Mouse (Mus musculus): ENCODE results near the gene Abhd4. TPM values are rescaled to one million over a fixed set of nuclear protein-coding genes. Genes with fewer than 3 reads are reported as not detected.

Gene Abhd4
- polyA plus RNA-seq, 1 experiment from 2014 or later: 118 TPM

DNA sequence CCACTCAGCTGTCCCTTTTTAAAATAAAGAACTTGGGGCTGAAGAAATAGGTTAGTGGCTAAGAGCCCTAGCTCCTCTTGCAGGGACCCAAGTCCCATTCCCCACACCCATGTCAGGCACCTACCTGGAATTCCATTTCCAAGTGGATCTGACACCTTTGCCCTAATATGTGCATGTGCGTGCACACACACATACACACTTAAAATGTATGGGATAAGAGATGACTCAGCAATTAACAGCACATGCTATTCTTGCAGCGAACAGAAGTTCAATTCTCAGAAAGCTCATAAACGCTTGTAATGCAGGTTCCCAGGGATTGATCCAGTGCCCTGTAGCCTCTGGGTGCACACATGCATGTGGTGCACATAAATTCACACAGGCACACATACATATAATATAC lies 15.6 kb downstream of the Abhd4 start:
- H3K4me2 ChIP-seq (ENCODE audit: low read length): no peak overlapping the region
- H3K9ac ChIP-seq (ENCODE audit: low read length): no peak overlapping the region
- H3K4me1 ChIP-seq (ENCODE audit: control insufficient read depth in 2 of 2, insufficient read depth in 2 of 2, low read length in 2 of 2): peaks cover 2 to 4% of the 10 kb centered on the region in 2 experiments; a peak in 3 of 4 replicates
- H3K36me3 ChIP-seq (ENCODE audit: control insufficient read depth, insufficient read depth, low read length): peaks cover 48% of the 10 kb centered on the region
- H3K27me3 ChIP-seq (ENCODE audit: control insufficient read depth, insufficient read depth, low read length): no peaks in the 10 kb centered on the region
- H3K4me3 ChIP-seq (ENCODE audit: control insufficient read depth in 1 of 2, insufficient read depth in 1 of 2, low read depth in 1 of 2, low read length in 2 of 2): no peak overlapping the region
- no peaks in the 10 kb centered on the region for H3K9me3 ChIP-seq (ENCODE audit: control insufficient read depth, low read length)
- no peak overlapping the region for H3K27ac ChIP-seq (replicated peaks in 1 of 2; ENCODE audit: control insufficient read depth in 1 of 2, insufficient read depth in 1 of 2, low read depth in 2 of 2, low read length in 2 of 2)
- 95% methylated on average over 3 of the region's 3 CpGs for WGBS
- ATAC-seq (ENCODE audit: insufficient number of reproducible peaks, insufficient read depth, low FRiP score, low read depth): no peak

DNA sequence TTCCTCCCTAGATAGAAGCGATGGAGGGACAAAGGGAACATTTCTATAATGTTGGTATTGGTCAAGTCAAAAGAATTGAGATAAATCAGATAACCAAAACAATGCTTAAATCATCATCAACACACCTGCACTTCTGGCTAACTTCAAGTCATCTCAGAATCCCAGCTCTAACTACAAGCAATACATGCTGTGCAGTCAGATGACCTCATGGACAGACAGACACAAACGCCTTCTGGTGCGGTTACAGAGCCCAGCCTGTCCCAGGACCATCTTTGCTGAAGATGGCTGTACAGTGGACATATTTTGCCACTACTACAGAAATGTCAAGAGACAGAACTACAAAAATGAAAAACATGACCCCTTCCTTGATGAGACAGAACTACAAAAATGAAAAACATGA lies 16.4 kb downstream of the Abhd4 start:
- peaks cover 0 to 1% of the 10 kb centered on the region in 2 experiments; a peak in 3 of 4 replicates for H3K4me1 ChIP-seq (ENCODE audit: control insufficient read depth in 2 of 2, insufficient read depth in 2 of 2, low read length in 2 of 2)
- no peak overlapping the region for H3K27ac ChIP-seq (replicated peaks in 1 of 2; ENCODE audit: control insufficient read depth in 1 of 2, insufficient read depth in 1 of 2, low read depth in 2 of 2, low read length in 2 of 2)
- H3K27me3 ChIP-seq (ENCODE audit: control insufficient read depth, insufficient read depth, low read length): no peaks in the 10 kb centered on the region
- no peak overlapping the region for H3K9ac ChIP-seq (ENCODE audit: low read length)
- no peak for ATAC-seq (ENCODE audit: insufficient number of reproducible peaks, insufficient read depth, low FRiP score, low read depth)
- H3K4me3 ChIP-seq (ENCODE audit: control insufficient read depth in 1 of 2, insufficient read depth in 1 of 2, low read depth in 1 of 2, low read length in 2 of 2): no peak overlapping the region
- H3K4me2 ChIP-seq (ENCODE audit: low read length): no peak overlapping the region
- peaks cover 42% of the 10 kb centered on the region for H3K36me3 ChIP-seq (ENCODE audit: control insufficient read depth, insufficient read depth, low read length)
- H3K9me3 ChIP-seq (ENCODE audit: control insufficient read depth, low read length): no peaks in the 10 kb centered on the region
- 91% methylated on average over 3 of the region's 3 CpGs for WGBS

DNA sequence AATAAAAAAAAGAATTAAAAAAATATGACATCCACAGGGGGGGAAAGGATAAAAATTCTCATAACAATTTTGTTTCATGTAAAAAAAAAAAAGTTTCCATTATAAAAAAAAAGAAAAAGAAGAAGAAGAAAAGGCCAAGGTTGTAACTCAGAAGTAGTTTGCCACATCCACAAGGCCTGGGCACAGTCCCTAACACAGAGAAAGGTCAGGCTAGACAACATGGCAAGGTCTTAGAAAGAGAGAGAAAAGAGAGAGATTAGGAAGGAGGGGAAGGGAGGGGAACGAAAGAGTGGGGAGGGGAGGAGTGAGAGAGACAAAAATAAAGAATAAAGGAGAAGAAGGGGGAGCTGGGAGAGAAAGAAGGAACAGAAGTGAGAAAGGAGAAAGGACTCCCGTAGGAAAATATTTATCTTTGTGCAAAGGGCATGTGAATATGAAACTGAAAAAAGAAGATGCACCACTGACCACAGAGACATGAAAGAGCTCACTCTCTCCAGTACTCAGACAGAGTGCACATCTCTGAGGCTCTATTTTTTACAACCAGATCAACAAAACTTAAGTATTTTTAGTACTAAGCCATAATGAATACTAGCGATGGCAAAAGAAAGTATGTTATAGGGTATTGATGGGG lies 18.1 kb downstream of the Abhd4 start:
- H3K4me3 ChIP-seq (ENCODE audit: control insufficient read depth in 1 of 2, insufficient read depth in 1 of 2, low read depth in 1 of 2, low read length in 2 of 2): no peak overlapping the region
- H3K36me3 ChIP-seq (ENCODE audit: control insufficient read depth, insufficient read depth, low read length): peaks cover 27% of the 10 kb centered on the region
- no peaks in the 10 kb centered on the region for H3K9me3 ChIP-seq (ENCODE audit: control insufficient read depth, low read length)
- no peaks in the 10 kb centered on the region for H3K4me1 ChIP-seq (ENCODE audit: control insufficient read depth in 2 of 2, insufficient read depth in 2 of 2, low read length in 2 of 2)
- H3K4me2 ChIP-seq (ENCODE audit: low read length): no peak overlapping the region
- H3K9ac ChIP-seq (ENCODE audit: low read length): no peak overlapping the region
- no peaks in the 10 kb centered on the region for H3K27me3 ChIP-seq (ENCODE audit: control insufficient read depth, insufficient read depth, low read length)
- WGBS: 87% methylated on average over 3 of the region's 3 CpGs
- no peak for ATAC-seq (ENCODE audit: insufficient number of reproducible peaks, insufficient read depth, low FRiP score, low read depth)
- H3K27ac ChIP-seq (replicated peaks in 1 of 2; ENCODE audit: control insufficient read depth in 1 of 2, insufficient read depth in 1 of 2, low read depth in 2 of 2, low read length in 2 of 2): no peak overlapping the region

DNA sequence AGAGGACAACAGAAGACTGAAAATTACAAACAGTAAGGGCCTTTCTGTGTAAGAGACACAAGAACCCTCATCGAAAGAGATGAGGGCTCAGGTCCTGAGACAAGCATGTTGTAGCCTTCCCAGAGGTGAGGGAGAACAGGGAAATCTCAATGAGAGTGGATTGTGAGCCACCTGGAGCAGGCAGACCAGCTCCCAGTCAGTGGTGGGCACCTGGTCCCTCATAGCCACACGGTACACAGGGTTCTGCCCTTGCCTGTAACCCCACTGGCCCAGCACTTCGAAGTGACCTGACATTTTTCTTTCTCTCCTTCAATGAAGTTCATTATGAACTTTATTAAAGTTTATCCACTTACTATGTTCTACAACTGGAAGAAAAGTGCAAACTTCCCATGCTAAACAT lies 18.7 kb downstream of the Abhd4 start:
- Histone ChIP-seq H3K4me3 (ENCODE audit: control insufficient read depth in 1 of 2, insufficient read depth in 1 of 2, low read depth in 1 of 2, low read length in 2 of 2) (no peak overlapping the region), H3K9me3 (ENCODE audit: control insufficient read depth, low read length) (no peaks in the 10 kb centered on the region), H3K4me1 (ENCODE audit: control insufficient read depth in 2 of 2, insufficient read depth in 2 of 2, low read length in 2 of 2) (no peaks in the 10 kb centered on the region), H3K27ac (replicated peaks in 1 of 2; ENCODE audit: control insufficient read depth in 1 of 2, insufficient read depth in 1 of 2, low read depth in 2 of 2, low read length in 2 of 2) (no peak overlapping the region), H3K36me3 (ENCODE audit: control insufficient read depth, insufficient read depth, low read length) (peaks cover 21% of the 10 kb centered on the region), H3K9ac (ENCODE audit: low read length) (no peak overlapping the region), H3K27me3 (ENCODE audit: control insufficient read depth, insufficient read depth, low read length) (no peaks in the 10 kb centered on the region), H3K4me2 (ENCODE audit: low read length) (no peak overlapping the region)
- ATAC-seq (ENCODE audit: insufficient number of reproducible peaks, insufficient read depth, low FRiP score, low read depth): no peak
- 95% methylated on average over 3 of the region's 3 CpGs for WGBS

DNA sequence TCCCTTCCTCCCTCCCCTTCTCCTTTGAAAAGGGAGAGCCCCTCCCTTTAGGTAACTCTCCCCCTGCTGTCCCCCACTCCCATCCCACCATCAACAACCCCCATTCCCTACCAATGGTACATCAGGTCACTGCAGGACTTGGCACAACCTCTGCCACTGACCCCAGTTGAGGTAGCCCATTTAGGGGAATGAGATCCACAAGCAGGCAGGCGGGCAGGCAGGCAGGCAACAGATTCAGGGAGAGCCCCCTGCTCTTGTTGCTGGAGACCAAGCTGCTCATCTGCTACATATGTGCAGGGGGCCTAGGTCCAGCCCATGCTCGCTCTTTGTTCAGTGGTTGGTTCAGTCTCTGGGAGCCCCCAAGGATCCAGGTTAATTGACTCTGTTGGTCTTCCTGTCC lies 22.5 kb downstream of the Abhd4 start:
- Histone ChIP-seq H3K36me3 (ENCODE audit: control insufficient read depth, insufficient read depth, low read length) (no peaks in the 10 kb centered on the region), H3K9ac (ENCODE audit: low read length) (no peak overlapping the region), H3K9me3 (ENCODE audit: control insufficient read depth, low read length) (no peaks in the 10 kb centered on the region), H3K4me1 (ENCODE audit: control insufficient read depth in 2 of 2, insufficient read depth in 2 of 2, low read length in 2 of 2) (no peaks in the 10 kb centered on the region), H3K27me3 (ENCODE audit: control insufficient read depth, insufficient read depth, low read length) (no peaks in the 10 kb centered on the region), H3K27ac (replicated peaks in 1 of 2; ENCODE audit: control insufficient read depth in 1 of 2, insufficient read depth in 1 of 2, low read depth in 2 of 2, low read length in 2 of 2) (no peak overlapping the region), H3K4me2 (ENCODE audit: low read length) (no peak overlapping the region), H3K4me3 (ENCODE audit: control insufficient read depth in 1 of 2, insufficient read depth in 1 of 2, low read depth in 1 of 2, low read length in 2 of 2) (no peak overlapping the region)
- 70% methylated on average over 2 of the region's 2 CpGs for WGBS
- no peak for ATAC-seq (ENCODE audit: insufficient number of reproducible peaks, insufficient read depth, low FRiP score, low read depth)

DNA sequence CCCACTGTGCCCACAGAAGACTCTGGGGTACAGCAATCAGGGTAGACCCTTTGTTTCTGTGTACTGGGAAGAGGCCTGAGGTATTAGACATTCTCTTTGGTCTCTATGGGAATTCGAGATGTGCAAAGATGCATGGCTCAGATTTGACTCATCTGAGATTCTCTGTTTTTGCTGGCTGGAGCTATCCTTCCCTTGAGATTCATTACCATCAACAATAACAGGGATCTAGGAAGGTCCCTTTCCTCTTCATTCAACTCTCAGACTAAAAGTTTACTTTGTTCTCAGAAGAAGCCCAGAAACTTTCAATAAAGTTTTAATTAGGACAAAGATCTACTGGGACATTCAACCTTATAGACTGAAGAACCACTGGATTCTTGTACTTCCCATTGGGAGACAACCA lies 30.9 kb downstream of the Abhd4 start, which contains the start of gene Olfr49:
TSS of gene Olfr49 (minus strand) at position 101 of the 400 bp plus-strand sequence.
- Histone ChIP-seq H3K36me3 (ENCODE audit: control insufficient read depth, insufficient read depth, low read length) (no peaks in the 10 kb centered on the region), H3K4me1 (ENCODE audit: control insufficient read depth in 2 of 2, insufficient read depth in 2 of 2, low read length in 2 of 2) (no peaks in the 10 kb centered on the region), H3K4me2 (ENCODE audit: low read length) (no peak within 1 kb of the TSS), H3K4me3 (ENCODE audit: control insufficient read depth in 1 of 2, insufficient read depth in 1 of 2, low read depth in 1 of 2, low read length in 2 of 2) (no peak within 1 kb of the TSS), H3K9me3 (ENCODE audit: control insufficient read depth, low read length) (no peaks in the 10 kb centered on the region), H3K9ac (ENCODE audit: low read length) (no peak within 1 kb of the TSS), H3K27ac (replicated peaks in 1 of 2; ENCODE audit: control insufficient read depth in 1 of 2, insufficient read depth in 1 of 2, low read depth in 2 of 2, low read length in 2 of 2) (no peak within 1 kb of the TSS), H3K27me3 (ENCODE audit: control insufficient read depth, insufficient read depth, low read length) (no peaks in the 10 kb centered on the region; the same call in 1 of the 2 replicates)
- ATAC-seq (ENCODE audit: insufficient number of reproducible peaks, insufficient read depth, low FRiP score, low read depth): no peak
- WGBS: 60% methylated on average over 1 of the region's 1 CpGs

DNA sequence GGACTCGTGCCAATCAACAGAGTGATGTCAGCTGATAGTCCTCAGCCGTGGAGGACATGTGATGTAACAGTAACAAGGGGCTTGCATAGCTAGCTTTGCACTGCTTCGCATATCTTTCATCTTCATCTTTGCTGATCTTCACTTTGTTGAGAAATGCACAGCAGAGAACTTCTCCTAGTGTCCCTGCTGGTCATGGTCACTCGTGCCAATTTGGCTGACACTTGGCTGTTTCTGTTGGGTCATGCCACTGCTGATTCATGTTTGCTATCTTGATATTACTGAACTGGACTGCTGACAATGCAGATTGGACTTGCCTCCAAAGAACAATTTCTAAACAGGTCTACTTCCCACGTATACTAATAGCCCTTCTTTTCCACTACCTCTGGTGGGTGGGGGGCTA lies 46.1 kb downstream of the Abhd4 start:
- H3K27ac ChIP-seq (replicated peaks in 1 of 2; ENCODE audit: control insufficient read depth in 1 of 2, insufficient read depth in 1 of 2, low read depth in 2 of 2, low read length in 2 of 2): no peak overlapping the region
- no peaks in the 10 kb centered on the region for H3K4me1 ChIP-seq (ENCODE audit: control insufficient read depth in 2 of 2, insufficient read depth in 2 of 2, low read length in 2 of 2)
- no peak overlapping the region for H3K4me2 ChIP-seq (ENCODE audit: low read length)
- H3K27me3 ChIP-seq (ENCODE audit: control insufficient read depth, insufficient read depth, low read length): no peaks in the 10 kb centered on the region
- WGBS: 74% methylated on average over 5 of the region's 5 CpGs
- peaks cover 3% of the 10 kb centered on the region; the same call in 1 of the 2 replicates for H3K9me3 ChIP-seq (ENCODE audit: control insufficient read depth, low read length)
- H3K36me3 ChIP-seq (ENCODE audit: control insufficient read depth, insufficient read depth, low read length): no peaks in the 10 kb centered on the region
- H3K9ac ChIP-seq (ENCODE audit: low read length): no peak overlapping the region
- H3K4me3 ChIP-seq (ENCODE audit: control insufficient read depth in 1 of 2, insufficient read depth in 1 of 2, low read depth in 1 of 2, low read length in 2 of 2): no peak overlapping the region
- no peak for ATAC-seq (ENCODE audit: insufficient number of reproducible peaks, insufficient read depth, low FRiP score, low read depth)

DNA sequence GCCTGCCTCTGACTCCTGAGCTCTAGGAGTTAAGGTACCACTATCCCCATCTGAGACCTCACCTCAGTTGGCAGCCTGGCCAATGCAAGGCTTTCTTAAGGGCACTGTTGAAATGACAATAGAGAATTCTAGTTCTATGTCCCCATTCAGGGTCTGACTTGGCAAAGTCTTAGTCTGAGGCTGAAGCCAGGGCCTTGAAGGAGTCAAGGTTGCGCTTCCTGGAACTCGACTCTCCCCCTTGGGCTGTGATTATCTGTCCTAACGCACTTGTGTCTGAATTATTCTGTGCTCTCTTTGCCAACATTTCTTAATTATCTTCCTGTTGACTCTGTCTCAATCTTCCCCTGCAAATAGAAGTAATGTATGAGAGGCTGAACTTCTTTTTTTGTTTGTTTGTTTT lies 46.7 kb downstream of the Abhd4 start:
- Histone ChIP-seq H3K4me3 (ENCODE audit: control insufficient read depth in 1 of 2, insufficient read depth in 1 of 2, low read depth in 1 of 2, low read length in 2 of 2) (no peak overlapping the region), H3K9ac (ENCODE audit: low read length) (no peak overlapping the region), H3K9me3 (ENCODE audit: control insufficient read depth, low read length) (peaks cover 3% of the 10 kb centered on the region; the same call in 1 of the 2 replicates), H3K27me3 (ENCODE audit: control insufficient read depth, insufficient read depth, low read length) (no peaks in the 10 kb centered on the region), H3K4me1 (ENCODE audit: control insufficient read depth in 2 of 2, insufficient read depth in 2 of 2, low read length in 2 of 2) (no peaks in the 10 kb centered on the region), H3K36me3 (ENCODE audit: control insufficient read depth, insufficient read depth, low read length) (no peaks in the 10 kb centered on the region), H3K27ac (replicated peaks in 1 of 2; ENCODE audit: control insufficient read depth in 1 of 2, insufficient read depth in 1 of 2, low read depth in 2 of 2, low read length in 2 of 2) (no peak overlapping the region), H3K4me2 (ENCODE audit: low read length) (no peak overlapping the region)
- no peak for ATAC-seq (ENCODE audit: insufficient number of reproducible peaks, insufficient read depth, low FRiP score, low read depth)
- WGBS: 82% methylated on average over 3 of the region's 3 CpGs

Data from heart, embryonic 14.5 days (tissue).